Mouse (Mus musculus): ENCODE measurements around the gene Cd52. TPM values are rescaled to one million over a fixed set of nuclear protein-coding genes. Genes with fewer than 3 reads are reported as not detected.
A peak's percentile ranks its signal among the peaks of the same experiment; 100 is the strongest.

Cd52 gene
- total RNA-seq, 2 experiments from 2014 or later, result 1.1 TPM; not detected in 1

GRCm38 (mm10) chr4:134090521-134091224 lies 4.2 kb downstream of the Cd52 start:
- DNase-seq, result no peak

- no peak for DNase-seq
These were observed 5.9 kb downstream of the Cd52 start for GRCm38 (mm10) chr4:134089029-134089428.

DNA sequence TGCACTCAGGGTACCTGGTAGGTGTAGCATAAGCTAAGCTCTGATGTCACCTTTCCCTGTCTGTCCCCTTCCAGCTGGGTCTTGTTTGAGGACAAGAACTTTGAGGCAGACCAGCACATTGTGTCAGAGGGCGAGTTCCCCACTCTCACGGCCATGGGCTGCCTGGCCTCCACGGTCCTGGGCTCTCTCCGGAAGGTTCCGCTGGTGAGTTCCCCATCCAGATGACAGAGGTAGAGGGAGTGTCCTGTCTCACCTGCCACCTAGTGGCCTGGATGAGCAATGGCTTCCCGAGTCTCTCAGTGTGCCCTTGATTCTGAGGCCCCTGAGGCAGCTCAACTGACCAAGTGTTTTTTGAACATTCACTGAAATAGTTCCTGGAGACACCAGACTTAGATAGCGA lies 7.5 kb downstream of the Cd52 start:
- DNase-seq, result no peak

DNA sequence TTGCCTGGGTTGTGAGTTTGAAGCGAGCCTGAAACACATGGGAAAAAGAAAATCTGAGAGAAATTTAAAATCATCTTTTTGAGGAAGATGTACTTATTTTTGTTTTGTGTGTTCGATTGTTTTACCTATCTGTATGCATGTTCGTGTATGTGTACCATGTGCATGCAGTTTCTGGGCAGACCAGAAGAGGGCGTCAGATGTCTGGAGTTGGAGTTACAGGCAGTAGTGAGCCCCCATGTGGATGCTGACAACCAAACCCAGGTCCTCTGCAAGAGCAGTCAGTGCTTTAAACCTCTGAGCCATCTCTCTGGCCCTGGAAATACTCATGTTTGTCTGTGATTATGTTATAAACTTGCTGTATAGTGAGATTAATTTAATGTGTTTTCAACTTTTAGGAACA lies 9.9 kb downstream of the Cd52 start:
- DNase-seq, result no peak

DNA sequence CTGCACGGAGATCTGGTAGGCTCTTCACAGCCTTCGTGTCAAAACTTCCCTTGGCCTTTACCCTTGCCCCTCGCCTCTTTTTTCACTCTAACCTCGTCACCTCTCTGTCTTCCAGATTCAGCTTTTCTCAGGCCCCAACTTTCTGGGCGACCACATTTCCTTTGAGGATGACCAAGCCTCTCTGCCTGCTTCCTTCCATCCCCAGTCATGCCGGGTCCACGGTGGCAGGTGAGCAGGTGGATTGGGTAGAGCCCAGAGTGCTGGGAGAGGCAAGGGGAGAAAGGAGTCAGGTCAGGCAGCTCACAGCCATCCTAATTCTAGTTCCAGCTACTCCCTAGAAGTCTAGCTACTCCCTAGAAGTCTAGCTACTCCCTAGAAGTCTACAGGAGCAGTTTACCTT lies 12.4 kb downstream of the Cd52 start:
- DNase-seq, result no peak

DNA sequence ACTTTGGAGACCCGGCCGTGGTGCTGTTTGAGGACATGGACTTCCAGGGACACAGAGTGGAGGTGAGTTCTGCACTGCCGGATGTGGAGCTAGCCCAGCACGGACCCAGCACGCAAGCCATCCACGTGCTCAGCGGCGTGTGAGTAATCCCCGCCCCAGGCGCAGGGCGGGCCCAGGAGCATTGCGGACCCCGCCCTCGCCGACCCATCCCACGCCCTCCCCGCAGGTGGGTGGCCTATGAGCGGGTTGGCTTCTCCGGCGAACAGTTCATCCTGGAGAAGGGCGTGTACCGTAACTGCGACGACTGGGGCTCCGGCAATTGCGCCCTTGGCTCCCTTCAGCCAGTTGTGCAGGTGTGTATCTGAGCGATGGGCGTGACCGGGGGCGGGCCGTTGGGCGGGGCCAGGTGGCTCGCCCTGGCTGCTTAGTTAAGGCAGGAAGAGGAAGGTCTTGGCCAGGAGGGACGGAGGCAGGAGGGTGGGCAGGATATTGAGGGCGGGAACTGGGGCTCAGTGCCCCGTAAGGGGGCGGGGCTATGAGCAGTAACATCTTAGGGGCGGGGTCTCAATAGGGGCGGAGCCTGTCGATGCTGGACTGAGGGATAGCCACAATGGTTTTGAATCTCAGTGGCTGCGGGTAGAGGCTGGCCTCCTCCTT lies 13.0 kb downstream of the Cd52 start:
- peak; percentile 37 to 57 for DNase-seq

- DNase-seq, result no peak
These were observed 14.2 kb downstream of the Cd52 start for GRCm38 (mm10) chr4:134080674-134081073.

DNA sequence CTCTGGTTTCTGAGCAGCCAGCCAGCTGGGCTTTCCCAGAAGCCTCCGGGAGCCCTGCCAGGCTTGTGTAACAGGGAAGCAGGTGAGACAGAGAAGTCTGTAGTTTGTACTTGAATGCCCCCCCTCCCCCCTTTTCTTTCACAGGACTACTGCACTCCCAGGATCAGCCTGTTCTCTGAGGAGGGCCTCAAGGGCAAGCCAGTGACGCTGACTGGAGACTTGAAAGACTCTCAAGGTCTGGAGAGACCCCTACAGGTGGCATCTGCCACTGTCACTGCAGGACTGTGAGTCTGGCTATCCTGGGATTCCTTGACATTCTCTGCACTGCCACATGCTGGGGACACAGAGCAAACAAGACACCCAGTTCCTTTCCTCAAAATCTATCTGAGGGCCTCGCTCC lies 16.2 kb downstream of the Cd52 start:
- DNase-seq, result peak in 1 of 2 experiments; percentile 22

DNA sequence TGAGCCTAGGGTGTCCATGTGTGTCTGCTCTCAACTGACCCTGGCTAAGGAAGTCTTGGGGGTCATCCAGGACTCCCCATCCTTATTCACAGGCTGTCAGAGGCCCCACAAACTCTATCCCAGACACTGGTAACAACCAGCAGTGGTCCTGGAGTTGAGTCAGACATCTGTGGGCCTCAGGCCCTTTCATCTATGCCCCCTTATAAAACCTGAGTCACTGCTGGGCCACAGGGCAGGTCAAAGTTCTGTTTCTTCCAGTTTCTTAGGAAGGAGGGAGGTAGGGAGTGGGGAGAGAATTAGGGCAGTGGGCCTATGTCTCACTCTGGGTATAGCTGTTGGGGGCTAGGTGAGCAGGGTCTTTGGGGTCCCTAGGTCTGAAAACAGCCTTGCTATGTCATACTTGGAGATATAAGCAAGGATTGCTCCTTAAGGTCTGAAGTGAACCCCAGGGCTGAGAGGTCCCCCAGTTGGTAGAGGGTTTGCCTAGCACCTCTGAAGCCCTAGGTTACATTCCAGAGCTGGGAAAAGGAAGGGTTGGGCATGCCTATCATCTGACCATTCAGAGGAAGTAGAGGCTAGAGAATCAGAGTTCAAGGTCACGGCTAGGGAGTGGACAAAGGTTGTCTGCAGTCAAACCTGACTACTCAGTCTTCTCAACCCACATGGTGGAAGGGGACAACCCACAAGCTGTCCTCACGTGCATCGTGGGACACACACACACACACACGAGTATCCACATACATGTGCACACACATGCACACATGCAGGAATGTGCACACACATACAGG lies 25.9 kb downstream of the Cd52 start:
- no peak for DNase-seq

DNA sequence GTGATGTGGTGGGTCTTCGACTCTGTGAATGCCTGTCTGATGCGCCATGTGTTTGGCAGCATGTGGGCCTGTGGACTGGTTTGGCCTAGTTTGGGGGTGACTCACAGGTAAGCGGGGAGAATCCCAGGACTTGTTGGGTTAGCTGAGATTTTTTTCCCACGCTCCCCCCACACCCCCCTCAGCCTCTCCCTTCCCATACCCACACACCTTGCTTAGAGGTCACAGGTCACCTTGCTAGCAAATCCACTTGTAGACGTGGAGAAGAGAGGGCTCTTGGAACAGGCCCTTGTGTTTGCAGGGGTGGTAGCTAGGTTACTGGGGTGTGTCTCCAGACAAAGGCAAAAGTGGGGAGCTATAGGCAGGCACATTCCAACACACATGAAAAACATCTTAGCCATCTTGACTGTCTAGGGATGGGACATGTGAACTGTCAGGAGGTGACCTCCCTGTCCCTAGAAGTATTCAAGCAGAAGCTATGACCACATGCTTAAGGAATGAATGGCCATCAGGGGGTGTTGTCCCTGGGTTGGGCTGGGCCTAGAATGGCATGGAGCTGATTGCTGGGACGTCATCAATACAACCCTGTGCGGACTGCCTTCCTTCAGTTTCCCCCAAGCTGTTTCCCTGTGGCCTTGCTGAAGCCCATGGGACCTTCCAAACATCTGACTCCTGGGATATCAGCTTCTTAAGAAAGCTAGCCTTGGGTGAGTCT lies 26.9 kb downstream of the Cd52 start:
- no peak for DNase-seq

DNA sequence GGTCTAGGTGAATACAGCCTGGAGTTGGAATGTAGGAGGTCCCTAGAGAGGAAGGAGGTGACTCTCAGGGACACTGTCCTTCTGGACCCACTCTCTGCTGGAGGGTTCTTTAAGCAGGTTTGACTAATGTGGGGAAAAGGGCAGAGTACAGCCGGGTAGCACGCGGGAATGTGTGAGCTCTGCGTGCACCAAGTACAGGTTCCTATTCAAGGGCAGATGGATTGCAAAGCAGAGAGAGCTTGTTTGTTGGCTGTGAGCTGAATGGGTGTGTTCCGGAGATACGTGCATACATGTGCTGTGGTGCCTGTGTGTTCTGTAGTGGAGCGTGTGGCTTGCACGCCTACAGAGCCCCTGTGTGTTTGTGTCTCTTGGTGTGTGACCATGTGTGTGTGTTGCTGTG lies 27.5 kb downstream of the Cd52 start:
- no peak for DNase-seq

GRCm38 (mm10) chr4:134065431-134066004 lies 29.4 kb downstream of the Cd52 start:
- DNase-seq, result no peak

DNA sequence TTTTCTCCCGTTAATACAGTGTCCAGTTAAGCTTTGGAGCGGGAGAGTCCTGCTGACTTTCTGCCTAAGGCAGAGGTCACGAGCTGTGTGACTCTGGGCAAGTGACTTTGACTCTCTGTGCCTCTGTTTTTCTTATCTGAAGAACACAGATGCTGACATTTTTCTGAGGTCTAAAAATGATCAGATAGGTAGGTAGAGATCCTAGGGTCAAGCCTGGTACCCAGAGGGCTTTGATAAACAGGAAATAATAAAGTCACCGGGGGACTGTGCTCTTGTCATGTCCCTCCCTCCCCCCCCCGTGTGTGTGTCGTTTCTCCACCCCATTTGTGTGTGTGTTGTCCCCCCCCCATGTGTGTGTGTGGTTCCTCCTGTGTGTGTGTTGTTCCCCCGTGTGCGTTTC lies 32.3 kb downstream of the Cd52 start:
- no peak for DNase-seq

DNA sequence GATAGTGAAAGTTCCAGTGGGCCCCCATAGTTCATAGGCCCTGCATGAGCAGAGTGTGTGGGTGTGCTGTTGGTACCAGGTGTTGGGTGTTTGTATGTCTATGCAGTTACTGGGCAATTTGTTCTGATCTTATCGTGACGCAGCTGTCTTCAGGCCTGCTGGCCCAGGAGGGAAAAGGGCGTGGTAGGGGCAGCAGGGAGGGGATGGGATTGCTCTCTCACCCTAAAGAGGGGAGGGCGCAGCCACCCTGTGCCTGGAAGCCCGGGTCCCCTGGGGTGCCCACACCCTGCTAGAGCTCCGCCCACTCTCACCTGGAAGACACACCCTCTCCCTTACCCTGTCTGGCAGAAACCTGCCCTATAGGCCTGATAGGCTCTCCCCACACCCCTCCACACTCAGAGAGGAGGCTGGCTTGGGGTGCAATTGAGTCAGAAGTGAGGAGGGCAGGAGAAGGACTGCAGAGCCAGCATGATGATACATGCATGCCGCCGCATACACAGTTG lies 32.9 kb downstream of the Cd52 start:
- no peak for DNase-seq

DNA sequence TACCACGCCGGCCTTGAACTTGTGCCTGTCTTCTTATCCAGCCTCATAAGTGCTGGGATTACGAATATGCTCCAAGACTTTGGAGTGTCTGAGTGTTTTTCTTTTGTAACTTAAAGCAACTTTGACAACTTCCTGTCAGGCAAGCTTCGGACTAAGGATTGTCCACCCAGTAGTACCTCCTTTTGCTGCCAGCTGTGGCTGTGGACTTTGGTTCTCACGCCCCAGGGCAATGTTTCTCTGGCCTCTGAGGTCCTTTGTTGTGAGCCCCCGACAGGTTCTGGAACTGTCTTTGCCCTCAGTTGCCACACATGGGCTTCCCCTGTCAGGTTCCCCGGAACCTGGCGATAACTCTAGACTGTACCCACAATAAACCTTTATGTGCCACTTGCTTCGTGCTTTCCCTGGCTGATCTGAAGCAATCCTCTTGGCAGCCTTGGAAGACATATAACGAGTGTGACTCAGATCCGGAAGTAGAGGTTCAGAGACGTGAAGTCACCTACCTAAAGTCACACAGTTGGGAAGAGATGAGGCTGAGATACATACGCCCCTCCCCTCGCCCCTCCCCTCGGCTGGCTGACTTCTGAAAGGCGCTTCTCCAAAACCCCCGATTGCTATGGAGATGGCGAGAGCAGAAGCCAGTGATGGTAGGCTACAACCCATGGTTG lies 33.6 kb downstream of the Cd52 start:
- no peak for DNase-seq

DNA sequence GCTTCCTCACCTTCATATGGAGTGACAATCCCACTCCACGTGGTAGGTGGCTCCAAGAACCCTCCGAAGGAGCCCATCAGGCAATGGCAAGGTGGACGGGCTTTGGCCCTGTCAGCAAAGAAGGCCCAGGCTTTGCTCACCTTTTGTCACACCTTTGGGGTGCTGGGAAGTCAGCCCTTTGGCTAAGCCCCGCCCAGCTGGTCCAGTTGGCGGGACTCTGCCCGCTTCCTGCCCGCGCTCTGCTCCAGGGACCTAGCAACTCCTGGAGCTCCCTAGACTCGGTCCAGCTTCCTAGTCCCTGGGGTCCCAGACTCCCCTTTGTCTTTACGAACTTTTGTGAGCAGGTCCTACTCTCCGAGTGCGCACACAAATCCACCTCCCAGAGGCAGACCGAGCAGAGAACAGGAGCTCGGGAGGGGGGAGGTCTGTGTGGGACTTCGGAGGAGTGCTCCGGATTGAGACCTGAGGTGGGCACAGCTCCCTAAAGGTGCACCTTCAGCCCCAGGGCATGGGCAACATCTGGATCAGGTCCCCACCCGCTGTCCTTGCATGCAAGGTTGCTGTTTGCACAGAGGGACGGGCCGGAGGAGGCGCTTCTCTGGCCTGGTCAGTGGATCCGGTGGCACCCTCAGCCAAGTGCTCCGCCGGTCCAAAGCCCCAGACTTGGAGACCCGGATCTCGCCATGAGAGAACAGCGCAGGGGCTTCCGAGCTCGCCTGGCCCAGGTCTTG lies 34.6 kb downstream of the Cd52 start, which contains the start of gene Crybg2:
Crybg2 (plus strand) TSS at position 681 of the 731 bp plus-strand sequence.
- DNase-seq, result no peak

DNA sequence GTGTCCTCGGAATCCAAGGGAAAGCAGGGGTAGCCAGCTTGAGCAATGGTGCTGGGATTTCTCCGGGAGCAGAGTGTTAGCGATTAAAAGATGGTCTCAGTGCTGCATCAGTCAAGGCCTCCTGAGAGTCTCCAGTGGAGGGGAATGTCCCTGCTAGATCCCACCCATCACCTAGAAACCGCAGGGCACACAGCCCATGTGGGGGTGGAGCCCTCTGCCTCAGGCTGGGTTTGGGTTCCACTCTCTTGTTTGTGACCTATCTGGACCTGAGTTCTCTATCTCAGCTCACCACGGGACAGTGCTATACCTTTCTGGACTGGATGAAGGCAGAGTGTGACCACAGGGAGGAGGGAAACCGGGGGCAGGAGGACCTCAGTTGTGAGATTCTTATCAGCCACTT lies 36.0 kb downstream of the Cd52 start:
- no peak for DNase-seq

DNA sequence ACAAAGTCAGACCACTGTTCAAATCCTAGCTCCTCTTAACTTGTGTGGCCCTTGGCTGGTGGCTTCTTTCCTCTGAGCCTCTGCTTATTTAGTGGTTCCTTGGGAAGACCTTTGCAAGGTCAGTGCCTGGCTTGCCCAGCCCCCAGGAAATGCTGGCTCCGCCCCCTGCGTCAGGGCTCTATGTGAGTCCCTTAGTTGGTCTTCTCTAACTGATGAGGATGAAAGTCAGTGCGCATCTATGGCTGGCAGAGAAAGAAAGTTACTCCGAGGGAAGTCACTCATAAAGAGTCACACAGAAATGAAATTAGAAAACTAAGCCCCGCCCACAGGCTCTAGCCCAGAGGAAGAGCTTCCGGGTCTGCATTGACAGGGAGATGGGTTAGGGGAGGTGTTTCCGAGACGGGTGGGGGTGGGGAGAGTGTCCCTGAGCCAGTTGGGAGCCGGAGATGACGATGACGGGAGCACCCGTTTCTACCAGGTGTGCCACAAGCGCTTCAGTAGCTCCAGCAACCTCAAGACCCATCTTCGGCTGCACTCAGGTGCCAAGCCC lies 36.6 kb downstream of the Cd52 start:
- no peak for DNase-seq

- no peak for DNase-seq
These were observed 41.3 kb downstream of the Cd52 start, which contains the start of gene Zfp683 for GRCm38 (mm10) chr4:134053538-134053937. TSS of gene Zfp683 (plus strand) at chr4:134053838.

DNA sequence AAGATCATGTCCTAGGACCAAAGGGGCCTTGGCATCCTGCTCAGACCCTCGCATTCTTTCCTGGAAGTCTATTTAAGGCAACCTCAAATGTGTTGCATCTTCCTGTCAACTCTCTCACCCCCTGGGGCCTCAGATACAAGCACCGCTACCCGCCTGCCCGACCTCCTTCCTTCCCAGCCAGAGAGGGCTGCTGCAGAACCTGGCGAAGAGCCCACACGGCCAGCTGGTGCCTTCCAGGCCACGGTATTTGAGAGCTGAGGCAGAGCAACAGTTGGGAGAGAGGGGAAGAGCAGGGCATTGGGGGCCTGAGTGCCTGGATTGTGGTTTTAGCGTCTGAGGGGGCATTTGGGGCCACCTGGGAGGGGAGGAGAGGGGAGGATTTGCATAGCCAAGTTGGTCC lies 42.3 kb downstream of the Cd52 start:
- DNase-seq, result no peak

GRCm38 (mm10) chr4:134051912-134052311 lies 43.0 kb downstream of the Cd52 start:
- no peak for DNase-seq

Measured in layer of hippocampus, postnatal 36 days (tissue).